Mouse (Mus musculus): Measurements from ENCODE around the gene Spaca9.

The Spaca9 gene

DNA sequence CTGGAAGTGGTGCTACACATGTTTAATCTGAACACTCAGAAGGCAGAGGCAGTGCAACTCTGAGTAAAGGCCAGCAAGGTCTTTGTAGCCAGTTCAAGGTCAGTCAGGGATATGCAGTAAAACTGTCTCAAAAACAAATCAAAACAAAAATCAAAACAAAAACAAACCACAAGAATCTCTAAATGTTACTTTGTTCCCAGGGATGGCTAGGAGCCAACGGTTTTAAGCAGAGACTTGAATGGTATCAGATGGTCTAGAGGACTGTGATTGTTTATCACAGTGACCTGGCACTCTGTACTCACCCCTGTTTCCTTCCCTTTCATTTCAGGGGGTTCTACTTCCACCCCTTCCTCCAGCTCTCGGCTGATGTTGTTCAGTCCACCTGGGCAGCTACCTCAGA lies 28.1 kb downstream of the Spaca9 start:
- no peak for DNase-seq (ENCODE audit: extremely low read depth, low read depth, low spot score)

- no peak for DNase-seq (ENCODE audit: extremely low read depth, low read depth, low spot score)
Observed at GRCm38 (mm10) chr2:28665818-28666217, 33.7 kb downstream of the Spaca9 start.

- no peak for DNase-seq (ENCODE audit: extremely low read depth, low read depth, low spot score)
Observed at GRCm38 (mm10) chr2:28662891-28663290, 36.6 kb downstream of the Spaca9 start.

DNA sequence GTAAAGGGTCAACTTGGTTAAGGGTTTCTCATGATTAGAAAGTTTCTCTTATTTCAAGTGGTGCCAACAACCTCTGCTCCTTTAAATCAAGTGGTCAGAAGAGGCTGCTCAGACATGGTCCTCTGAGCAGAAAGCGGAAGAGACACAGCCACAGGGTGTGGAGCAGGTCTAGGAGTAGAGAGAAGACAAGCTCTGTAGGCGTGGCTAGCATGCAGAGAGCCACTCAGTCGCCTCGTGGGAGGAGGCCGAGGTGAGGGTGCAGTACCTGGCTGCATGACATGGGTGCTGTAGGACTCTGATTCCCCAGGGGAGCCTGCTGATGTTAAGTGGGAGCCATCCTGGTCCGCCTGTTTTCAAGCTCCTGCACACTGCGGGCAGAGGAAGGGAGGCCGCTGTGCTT lies 43.3 kb downstream of the Spaca9 start:
- no peak for DNase-seq (ENCODE audit: extremely low read depth, low read depth, low spot score)

- no peak for DNase-seq (ENCODE audit: extremely low read depth, low read depth, low spot score)
Observed at GRCm38 (mm10) chr2:28654295-28654694, 45.2 kb downstream of the Spaca9 start.

- DNase-seq (ENCODE audit: extremely low read depth, low read depth, low spot score): no peak
Observed at GRCm38 (mm10) chr2:28653351-28653750, 46.2 kb downstream of the Spaca9 start.

GRCm38 (mm10) chr2:28650526-28650925 lies 49.0 kb downstream of the Spaca9 start:
- DNase-seq (ENCODE audit: extremely low read depth, low read depth, low spot score): no peak

GRCm38 (mm10) chr2:28643081-28643480 lies 56.4 kb downstream of the Spaca9 start:
- no peak for DNase-seq (ENCODE audit: extremely low read depth, low read depth, low spot score)

All from fat pad, adult 2 months (tissue).